Mouse (Mus musculus) B cell, adult (primary cell): Measurements from ENCODE around the gene Herc1. TPM values are rescaled to one million over a fixed set of nuclear protein-coding genes. Genes with fewer than 3 reads are reported as not detected.

Experiments used
- total RNA-seq: library from RNA; stranded (reverse); gene quantifications from 4 replicates; pipeline ENCODE4 v1.2.4, GENCODE M21; 2023; ENCODE audit not compliant: inconsistent age

Gene Herc1
- 96.4 to 106 TPM (median 99.5 TPM) in 4 replicates for total RNA-seq

DNA sequence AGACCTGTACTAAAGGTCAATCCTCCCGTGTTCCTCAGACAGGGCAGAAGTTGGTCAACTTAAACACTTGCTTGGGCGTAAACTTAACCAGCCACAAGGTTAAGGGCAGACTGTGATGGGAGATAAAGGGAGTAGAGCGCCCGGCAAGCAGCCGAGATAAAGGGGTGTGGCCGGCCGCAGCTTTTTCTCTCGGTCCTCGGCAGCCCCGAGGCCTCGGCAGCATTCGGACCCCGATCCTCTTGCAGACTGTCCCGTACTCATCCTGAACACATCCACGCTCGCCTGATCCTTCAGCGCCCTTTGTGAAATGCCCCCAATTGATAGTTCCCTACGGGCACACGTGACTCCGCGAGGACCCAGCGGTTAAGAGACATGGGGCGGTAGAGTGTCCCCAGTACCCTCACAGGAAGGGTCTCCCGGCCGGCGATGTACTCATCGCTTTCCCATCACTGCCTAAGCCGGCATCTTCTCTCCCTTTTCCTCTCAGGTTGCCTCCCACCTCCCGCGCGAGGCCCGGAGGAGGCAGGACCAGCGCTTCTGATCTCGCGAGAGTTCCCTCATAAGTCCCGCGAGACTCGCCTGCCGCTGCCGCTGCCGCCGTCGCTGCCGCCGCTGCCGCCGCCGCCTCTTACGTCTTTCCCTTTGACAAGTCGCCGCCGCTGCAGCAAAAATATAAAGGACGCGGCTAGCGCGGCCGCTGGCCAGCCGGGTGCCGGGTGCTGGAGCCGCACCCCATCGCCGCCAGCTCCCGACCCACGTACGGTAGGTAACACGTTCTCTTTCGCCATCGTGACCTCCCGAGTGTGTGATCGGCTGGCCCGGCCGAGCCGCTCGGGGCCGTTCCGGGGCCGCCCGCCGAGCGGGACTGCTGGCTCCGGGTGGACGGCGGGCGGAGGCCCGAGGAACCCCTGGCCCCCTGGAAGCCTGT is at the start of gene Herc1:
Herc1 (plus strand) TSS at position 591 of the 928 bp plus-strand sequence.

DNA sequence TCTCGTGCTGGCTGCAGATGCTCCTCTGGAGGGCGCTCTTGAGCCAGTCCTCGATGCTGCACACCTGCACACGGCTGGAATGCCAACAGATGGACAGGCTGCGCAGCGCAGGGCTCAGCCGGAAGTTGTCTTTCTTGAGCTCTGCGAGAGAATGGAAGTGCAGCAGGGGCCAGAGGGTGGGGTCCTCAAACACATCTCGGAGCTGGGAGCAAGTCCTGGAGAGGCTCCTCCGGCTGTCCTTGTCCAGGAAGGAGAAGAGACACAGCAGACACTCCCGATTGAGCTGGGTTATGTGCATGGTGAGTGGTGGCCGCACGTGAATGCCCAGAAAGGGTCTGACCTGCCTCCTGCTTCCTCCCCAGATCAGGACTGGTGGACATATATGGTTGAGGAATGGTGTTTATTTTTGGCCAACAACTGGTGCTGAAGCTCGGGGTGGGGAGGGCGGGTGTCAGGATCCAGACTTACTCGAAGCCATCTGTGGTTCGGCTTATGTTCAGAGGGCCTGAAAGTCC is 164.1 kb downstream of the Herc1 start, which contains the start of gene Fbxl22:
Fbxl22 (minus strand) TSS at position 338 of the 515 bp plus-strand sequence.

Other genes starting within 250 kb of the Herc1 start
- gene Snx1, start 223.9 kb upstream of the Herc1 start, total RNA-seq, result 87.1 to 94.3 TPM (median 90.0 TPM) in 4 replicates
- gene Ciao2a, start 223.8 kb upstream of the Herc1 start, total RNA-seq, result 40.8 to 47.2 TPM (median 45.3 TPM) in 4 replicates
- gene Dapk2, start 192.2 kb upstream of the Herc1 start, total RNA-seq, result 0.51 to 1.7 TPM (median 1.3 TPM) in 4 replicates
- gene Fbxl22, start 164.1 kb downstream of the Herc1 start, total RNA-seq, result 3.4 to 4.3 TPM (median 4.1 TPM) in 4 replicates
- gene Usp3, start 242.7 kb downstream of the Herc1 start, total RNA-seq, result 93.0 to 109 TPM (median 101 TPM) in 4 replicates